Mouse (Mus musculus) left cerebral cortex, adult 9 months (tissue): ENCODE results near the gene Stoml1.

Source experiments
- DNase-seq, 2 experiments: peaks; one replicate each; pipeline ENCODE4 v3.0.0; 2022; ENCODE audit warnings: low spot score in 2 of 2

Stoml1 gene

GRCm38 (mm10) chr9:58272068-58272541 lies 19.1 kb downstream of the Stoml1 start:
- DNase-seq, result no peak

- no peak for DNase-seq
These were observed 19.9 kb downstream of the Stoml1 start for GRCm38 (mm10) chr9:58272855-58273254.

- no peak for DNase-seq
These were observed 21.2 kb downstream of the Stoml1 start for GRCm38 (mm10) chr9:58274101-58274604.

GRCm38 (mm10) chr9:58274626-58275025 lies 21.7 kb downstream of the Stoml1 start:
- DNase-seq, result no peak

GRCm38 (mm10) chr9:58275115-58275774 lies 22.3 kb downstream of the Stoml1 start:
- DNase-seq, result no peak

- no peak for DNase-seq
These were observed 22.8 kb downstream of the Stoml1 start for GRCm38 (mm10) chr9:58275797-58276196.

GRCm38 (mm10) chr9:58276346-58276745 lies 23.4 kb downstream of the Stoml1 start:
- DNase-seq, result no peak

GRCm38 (mm10) chr9:58278313-58278712 lies 25.3 kb downstream of the Stoml1 start:
- no peak for DNase-seq

- no peak for DNase-seq
These were observed 26.1 kb downstream of the Stoml1 start for GRCm38 (mm10) chr9:58278821-58279723.

- DNase-seq, result no peak
These were observed 26.8 kb downstream of the Stoml1 start for GRCm38 (mm10) chr9:58279780-58280179.

- DNase-seq, result peak; percentile 40 to 67
These were observed 27.5 kb downstream of the Stoml1 start for GRCm38 (mm10) chr9:58280259-58281109.

GRCm38 (mm10) chr9:58281597-58281996 lies 28.6 kb downstream of the Stoml1 start:
- DNase-seq, result no peak

- DNase-seq, result no peak
These were observed 30.5 kb downstream of the Stoml1 start for GRCm38 (mm10) chr9:58283431-58283830.

- DNase-seq, result no peak
These were observed 36.1 kb downstream of the Stoml1 start for GRCm38 (mm10) chr9:58289090-58289489.

GRCm38 (mm10) chr9:58289901-58290300 lies 36.9 kb downstream of the Stoml1 start:
- DNase-seq, result no peak

GRCm38 (mm10) chr9:58294527-58294926 lies 41.6 kb downstream of the Stoml1 start:
- DNase-seq, result no peak

- no peak for DNase-seq
These were observed 42.4 kb downstream of the Stoml1 start for GRCm38 (mm10) chr9:58295345-58295744.

- no peak for DNase-seq
These were observed 42.9 kb downstream of the Stoml1 start for GRCm38 (mm10) chr9:58295766-58296361.

- no peak for DNase-seq
These were observed 44.1 kb downstream of the Stoml1 start for GRCm38 (mm10) chr9:58297065-58297464.

GRCm38 (mm10) chr9:58297961-58298477 lies 45.1 kb downstream of the Stoml1 start:
- DNase-seq, result no peak

GRCm38 (mm10) chr9:58299356-58299799 lies 46.4 kb downstream of the Stoml1 start:
- DNase-seq, result no peak
